Mouse (Mus musculus) frontal cortex, adult (tissue): ENCODE measurements around the gene Gm21988.
A peak's percentile ranks its signal among the peaks of the same experiment; 100 is the strongest.

ENCODE experiments used
- ATAC-seq: cut with Nextera tagmentation; 2 replicates; pipeline ENCODE4 v1.9.2; 2017; ENCODE audit warnings: mild to moderate bottlenecking, moderate library complexity, mixed read lengths; ENCODE audit not compliant: low TSS enrichment

Gene Gm21988

DNA sequence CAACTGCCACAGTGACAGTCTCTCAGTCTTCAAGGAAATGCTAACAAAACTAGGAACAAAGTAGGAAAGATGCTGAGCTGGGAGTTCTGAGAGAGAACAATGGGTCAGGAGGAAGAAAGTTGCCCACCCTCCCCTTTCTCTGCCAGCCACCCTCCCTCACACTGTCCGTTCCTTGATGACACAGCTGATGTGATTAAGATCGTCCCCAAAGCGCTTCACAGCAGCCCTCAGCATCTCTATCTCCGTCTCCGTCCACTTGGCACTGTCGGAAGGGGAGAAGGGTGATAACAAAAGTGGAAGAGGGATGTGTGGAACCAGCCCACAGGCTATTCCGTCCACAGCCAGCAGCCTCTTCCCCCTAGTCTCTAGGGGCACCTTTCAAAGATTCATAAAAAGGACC, 2.9 kb downstream of the Gm21988 start:
- ATAC-seq, result no peak

DNA sequence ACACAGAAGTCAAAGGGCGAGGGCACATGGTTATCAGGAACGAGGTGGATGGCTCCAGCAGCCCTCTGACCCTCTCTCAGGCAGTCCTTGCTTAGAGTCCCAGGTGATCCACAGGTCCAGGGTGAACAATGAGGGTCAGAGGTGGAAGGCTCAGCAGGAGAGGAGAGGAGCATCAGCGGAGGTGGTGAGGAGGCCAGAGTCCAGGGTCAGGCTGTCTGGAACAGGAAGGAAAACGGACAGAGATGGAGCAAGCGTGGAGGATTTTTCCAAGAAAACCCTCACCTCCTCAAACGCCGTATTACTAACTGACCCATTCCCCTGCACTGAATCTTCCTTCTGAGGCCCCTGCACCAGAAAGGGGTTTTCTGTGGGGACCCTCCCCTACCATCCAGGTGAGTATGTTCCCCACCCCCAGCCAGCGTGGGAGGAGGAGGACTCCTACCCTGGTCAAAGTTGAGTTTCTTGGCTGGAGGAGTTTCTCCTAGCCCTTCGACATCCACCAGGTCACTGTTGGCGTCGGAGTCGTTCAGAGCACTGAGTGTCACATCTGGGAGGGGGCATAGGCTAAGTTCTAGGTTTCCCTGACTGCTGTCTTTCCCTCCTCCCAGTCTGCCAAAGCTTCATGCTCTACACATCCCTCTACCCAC, 4.3 kb downstream of the Gm21988 start:
- no peak for ATAC-seq

DNA sequence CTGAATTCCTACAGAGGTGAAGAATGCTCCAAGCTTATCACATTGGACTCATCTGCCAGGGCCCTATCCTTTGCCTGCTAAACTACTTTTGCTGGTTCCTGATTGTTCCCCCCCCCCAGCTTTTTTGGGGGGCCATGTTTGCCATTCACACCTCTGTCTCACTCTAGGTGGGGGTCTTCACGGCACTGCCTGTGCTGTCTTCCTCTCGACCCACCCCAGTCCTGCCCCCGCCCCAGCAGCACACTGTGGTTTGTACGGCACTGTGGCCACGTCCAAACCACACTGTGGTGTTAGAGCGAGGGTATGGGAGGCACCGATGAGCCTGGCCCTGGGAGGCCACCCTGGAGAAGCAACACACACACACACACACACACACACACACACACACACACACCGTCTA, 5.1 kb downstream of the Gm21988 start:
- ATAC-seq, result no peak

DNA sequence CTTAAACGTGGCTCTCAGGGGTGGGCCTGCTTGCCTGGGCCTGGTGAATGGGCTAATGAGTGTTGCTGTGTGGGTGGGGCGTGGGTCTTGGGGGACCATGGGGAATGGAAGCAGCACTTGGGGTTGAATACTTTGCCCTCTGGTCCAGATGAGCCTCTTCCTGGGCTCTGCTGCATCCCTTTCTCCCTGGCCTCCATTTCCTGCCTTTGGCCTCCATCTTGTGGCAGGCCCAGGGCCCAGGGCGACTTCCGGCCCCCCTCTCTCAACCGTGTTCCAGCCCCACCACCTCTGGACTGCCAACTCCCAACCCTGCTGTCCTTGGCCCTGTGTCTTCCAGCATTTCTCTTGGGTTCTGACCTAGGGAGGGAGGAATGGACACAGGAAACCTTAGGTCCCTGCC, 5.6 kb downstream of the Gm21988 start:
- ATAC-seq, result no peak

DNA sequence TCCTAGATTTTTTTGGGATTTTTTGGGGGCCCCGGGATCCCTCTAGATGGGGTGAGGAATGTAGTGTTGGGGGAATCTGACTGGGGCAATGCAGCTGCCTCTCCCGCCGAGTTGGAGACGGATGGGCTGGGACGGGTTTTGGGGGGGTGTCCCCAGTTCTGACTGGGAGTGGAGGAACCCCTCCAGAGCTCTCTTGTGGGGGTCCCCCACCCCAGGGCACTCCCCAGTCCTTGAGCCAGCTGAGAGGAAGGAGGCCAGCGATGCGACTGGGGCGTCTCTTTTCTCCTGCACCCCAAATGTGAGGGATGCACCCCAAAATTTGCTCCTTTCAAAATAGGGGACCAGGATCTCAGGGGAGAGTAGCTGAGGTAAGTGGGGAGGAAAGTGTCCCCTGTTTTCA, 6.6 kb downstream of the Gm21988 start:
- no peak for ATAC-seq

DNA sequence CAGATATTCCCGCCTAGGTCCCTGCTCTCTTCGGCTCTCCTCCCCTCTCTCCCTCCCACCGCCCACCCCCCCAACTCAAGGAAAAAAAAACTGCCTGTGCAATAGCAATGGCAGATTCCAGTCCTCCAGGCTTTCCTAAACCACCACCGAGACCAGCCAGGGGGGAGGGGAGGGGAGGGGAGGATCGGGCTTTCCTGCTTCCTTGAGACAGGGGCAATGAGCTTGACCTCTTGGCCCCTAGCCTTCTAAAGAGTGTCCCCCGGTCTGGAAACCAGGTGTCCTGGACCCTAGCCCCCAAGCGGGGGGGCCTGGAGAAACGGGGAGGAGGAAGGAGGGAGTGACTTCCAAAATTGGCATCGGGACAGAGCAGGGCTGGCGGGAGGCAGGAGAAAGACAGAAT, 7.1 kb downstream of the Gm21988 start:
- ATAC-seq, result no peak

DNA sequence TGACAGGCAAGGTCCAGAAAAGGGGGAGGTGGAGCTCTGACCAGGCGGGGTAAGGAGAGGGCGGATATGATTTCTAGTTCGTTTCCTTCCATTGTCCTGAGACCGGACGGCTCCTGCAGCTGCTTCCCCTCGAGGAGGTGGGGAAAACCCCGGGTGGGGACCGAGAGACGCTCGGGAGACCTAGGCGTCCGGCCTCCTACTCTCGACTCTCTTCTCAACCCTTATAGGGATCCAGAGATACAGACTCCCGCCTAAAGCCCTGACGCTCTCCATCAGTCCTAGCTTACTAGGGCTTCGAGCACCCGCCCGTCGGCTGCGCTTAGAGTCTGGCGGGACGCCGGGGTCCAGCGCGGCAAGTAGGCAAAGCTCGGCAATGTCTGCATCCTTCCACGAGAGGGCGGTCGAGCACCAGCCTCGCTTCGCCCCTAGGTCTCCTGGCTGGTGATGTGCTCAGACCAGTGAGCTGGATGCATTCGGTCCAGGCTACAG, 9.3 kb downstream of the Gm21988 start:
- ATAC-seq, result peak; percentile 45; the same call in 1 of the 2 replicates

DNA sequence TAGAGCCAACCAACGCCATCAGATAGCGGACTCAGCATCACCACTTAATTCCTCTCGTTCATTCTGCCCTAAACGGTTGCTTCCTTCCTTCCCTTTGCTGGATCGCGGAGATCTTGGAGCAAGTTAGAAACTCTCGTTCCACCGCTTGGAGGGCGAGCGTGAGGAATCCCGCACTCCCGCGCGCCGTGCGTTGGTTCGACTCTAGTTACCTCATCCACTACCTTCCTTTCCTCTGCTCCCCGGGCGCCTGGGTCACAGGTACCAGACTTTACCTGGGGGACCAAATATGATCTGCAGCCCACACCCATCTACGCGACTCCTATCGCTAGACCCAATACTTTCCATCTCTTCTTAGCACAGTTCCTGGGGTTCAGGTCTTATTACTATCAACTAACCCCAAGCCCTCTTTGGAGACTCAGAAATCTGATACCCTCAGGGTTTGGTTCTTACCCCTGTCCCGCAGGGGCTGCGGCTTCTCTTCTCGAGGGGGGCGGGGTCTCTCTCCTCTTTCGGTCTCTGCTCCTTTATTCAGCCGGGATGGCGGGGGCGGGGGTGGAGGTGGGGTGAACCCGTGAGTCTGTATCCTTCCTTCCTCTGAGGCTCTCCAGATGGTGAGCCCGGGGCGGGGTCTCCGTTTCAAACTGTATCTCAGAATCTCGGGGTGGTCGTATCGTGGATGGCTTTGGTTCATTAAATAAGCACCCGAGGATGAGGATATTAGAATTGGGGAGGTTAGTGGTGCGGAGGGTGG, 10.2 kb downstream of the Gm21988 start, which contains the start of gene Bcl6b:
TSS of gene Bcl6b (minus strand) at position 539 of the 751 bp plus-strand sequence.
- no peak for ATAC-seq

DNA sequence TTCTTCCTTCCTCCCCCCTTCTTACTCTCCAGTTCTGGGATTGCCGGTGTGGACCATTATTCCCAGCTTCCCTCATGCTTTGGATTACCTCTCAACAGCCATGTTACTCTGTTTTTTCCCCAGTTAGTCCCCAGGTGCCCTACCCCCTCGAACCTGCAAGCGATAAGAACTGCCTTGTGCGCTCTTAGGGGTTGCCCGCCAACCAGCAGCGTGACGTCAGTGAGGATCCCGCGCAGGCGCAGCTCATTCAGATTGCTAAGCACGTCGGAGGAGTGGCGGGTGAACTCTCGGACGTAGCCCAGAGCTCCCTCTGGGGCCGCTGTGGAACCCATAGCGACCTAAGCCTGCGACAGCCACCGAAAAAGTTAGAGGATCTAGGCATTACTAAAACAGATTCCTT, 10.8 kb downstream of the Gm21988 start:
- ATAC-seq, result no peak

DNA sequence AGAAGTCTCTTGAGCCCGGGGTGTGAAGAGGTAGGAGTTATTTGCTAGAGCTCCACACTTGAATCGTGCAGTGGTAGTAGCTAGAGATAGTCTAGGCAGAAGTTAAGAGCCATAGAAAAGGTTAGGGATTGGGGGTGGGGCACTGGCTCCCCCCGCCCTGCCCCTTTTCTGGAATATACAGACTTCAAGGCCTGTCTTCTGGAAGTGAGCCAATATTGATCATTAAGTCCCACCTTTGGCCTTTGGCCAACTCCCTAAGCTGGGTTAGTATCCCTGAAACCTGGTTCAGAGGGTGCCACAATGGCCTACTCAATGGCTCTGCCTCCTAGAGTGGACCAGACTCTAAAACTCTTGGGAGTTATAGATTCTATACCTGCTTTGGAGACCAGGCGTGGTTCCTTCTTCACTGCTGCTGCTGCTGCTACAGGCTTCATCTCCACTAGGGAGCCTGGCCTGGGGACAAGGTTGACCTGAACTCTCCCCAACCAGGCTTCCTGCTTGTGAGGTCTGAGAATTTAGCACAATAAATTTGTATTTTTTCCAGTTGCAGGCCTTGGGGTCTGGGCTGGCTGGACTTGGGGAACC, 11.9 kb downstream of the Gm21988 start:
- ATAC-seq, result 0 out of 2 replicates have a peak, but pooled peaks have one; percentile 36

DNA sequence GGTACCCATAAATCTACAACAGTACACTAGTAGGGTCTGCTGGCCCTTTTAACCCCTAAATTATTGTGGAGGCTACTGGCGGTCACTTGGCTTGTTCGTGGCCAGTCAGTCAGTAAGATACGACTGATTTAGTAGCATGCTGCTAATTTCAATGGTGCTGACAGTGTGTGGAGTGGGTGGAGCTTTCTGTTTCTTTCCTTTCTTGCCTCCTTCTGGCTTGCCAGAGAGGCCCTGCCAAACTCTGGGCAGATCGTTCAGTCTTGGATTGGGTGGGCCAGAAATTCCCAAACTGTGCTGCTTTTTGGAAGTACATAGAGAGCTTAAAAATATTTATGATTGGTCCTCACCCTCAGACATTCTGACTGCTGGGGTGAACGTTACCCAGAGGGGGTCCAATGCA, 12.5 kb downstream of the Gm21988 start:
- peak; percentile 75 for ATAC-seq

DNA sequence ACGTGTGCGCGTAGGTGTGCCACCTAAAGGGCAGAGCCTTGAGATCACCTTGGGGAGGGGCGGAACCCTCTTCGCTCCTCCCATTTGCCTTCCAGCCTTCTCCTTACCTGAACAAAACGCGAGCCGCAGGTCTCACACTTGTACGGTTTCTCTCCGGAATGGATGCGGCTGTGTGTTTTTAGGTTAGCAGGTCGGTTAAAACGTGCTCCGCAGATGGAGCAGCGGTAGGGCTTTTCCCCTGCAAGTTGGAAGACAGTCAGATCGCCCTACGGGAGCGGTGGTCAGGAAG, 13.1 kb downstream of the Gm21988 start:
- ATAC-seq, result no peak

DNA sequence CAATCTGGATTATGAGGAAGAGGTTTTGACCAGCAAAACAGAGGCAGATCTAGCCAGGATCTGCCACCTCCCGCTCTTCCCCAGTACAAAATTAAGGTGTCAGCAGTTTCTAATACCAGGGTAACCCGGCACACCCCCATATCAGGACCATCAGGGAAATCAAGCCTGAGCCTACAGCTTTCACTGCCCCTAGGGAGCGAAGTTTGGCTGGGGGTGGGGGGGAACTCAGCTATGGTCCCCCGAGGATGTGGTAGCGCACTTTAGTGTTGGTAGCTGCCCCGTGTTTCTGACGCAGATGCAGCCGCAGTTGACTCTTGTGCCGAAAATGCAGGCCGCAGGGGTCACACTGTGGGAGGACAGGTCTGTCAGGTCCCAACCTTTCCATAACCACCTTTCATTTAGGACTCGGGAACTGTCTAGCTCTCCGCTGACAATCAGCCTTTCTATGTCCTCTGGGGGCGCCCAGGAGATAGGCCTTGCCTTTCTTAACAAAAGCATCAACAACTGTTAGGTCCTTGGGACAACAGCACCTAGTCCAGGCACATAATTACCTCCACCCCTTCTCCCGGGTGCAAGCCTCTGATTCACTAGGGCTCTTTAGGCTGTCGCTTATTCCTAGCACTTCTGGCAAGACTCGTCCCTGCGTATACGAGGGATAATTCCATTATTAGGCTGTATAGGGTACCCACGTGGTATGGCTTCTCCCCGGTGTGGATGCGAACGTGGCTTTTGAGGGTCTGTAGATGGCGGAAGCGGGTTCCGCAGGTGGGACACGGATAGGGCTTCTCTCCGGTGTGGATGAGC, 13.6 kb downstream of the Gm21988 start:
- ATAC-seq, result no peak

DNA sequence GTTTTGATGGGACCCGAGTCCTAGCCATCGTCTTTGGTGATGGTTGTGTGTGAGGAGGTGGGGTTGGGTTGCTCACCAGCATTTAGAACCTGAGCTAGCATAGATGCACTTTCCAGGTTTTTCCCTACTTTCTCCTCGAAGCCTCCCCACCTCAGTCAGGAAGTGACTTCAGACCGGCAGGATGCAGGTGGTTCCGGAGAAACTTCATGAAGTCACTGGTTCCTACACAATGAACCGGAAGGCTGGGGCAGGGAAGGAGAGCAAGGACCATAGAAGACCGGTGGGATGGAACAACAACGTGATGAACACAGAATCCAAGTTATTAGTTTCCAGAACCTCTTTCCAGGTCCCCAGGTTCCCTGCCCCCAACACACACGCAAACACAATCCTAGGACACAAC, 15.9 kb downstream of the Gm21988 start:
- ATAC-seq, result no peak

DNA sequence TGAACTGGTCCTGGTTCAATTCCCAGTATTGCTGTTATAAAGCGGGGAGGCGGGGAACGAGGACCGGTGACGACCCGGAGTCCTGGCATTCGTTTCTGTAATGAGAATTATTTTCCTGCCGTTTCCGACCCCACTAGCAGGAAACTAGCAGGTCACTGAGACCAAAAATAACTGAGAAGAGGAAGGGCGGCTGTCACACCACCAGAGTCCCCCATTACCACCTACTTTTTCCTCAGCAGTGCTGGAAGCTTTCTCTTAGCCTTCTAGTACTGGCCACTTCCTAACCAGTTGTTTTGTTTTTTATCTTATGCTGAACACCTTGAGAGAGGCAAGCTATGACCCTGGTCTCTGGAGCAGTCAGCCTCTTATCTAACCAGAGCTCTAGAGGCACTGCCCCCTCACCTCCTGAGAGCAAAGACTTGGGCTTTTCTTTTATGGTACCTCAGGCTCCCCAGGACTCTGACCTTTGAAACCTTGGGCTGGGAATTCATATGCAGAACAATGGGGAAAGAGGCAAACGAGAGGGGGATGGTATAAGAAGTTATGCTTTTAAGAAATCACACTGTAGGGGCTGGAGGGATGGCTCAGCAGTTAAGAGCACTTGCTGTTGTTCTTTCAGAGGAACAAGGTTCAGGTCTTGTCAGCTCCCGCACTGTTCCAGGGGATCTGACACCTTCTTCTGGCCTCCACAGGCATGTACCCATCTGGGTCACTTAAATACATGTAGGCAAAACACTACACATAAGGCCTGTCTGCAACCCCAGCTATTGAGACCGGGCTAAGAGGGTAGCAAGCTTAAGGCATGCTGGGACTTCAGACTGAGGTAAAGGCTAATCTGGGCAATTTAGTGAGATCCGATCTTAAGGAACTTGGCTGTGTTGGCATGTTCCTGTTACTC, 17.8 kb downstream of the Gm21988 start:
- ATAC-seq, result no peak

DNA sequence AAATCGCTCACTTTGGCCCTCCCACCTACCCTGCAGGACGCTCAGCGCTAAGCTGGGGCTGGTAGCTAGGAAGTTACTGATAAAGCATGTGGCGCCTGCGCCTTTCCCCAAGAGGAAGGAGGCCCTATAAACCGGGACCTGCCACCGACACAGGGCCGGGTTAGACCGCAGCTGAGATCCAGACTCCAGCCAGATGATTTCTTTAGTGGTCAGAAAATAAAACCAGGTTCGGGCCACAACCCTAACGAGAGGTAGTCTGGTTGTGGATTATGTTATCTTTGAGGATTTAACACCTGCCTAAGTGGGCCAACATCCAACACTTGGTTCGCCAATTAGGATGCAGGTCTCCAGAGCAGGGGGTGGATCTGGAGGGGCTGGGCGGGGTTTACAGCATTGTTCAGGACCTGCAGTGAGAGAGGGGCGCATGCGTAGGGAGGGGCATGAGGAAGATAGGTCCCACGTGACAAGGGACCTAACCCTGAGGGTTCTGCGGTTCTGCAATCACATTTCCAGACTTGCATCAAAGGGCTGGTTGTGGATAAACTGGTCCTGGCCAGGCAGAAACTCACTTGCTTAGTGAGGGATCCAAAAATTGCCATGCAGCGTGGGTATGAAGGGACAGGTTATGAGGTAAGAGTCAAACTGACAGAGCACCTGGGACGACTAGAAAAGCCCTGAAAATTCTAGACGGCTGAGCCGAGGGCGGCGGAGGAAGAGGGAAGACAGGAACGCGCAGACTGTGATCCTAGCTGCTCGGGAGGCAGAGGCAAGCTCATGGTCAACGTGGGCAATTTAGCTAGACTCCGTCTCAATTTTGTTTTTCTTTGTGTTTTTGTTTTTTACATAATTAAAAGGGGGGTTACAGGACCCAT, 18.7 kb downstream of the Gm21988 start, which contains the start of gene Slc16a13:
TSS of gene Slc16a13 (minus strand) at position 334 of the 872 bp plus-strand sequence.
- peak; percentile 84 for ATAC-seq

DNA sequence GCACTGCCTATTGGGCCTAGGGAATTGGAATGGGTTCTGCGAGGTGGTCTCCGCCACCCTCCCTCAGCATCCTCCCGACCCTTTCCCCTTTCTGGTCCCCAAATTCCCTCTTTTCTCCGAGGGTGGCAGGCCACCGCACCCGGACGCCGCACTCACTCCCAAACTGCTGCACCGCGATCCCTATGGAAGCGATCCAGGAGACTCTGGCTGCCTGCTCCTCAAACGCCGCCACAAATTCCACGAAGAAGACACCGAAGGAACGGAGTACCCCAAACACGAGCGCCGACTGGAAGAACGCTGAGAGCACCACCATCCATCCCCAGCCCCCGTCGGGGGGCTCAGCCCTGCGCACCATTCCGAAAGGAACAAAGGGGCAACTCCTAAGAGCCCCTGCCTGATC, 19.3 kb downstream of the Gm21988 start:
- ATAC-seq, result peak; percentile 20; the same call in 1 of the 2 replicates

DNA sequence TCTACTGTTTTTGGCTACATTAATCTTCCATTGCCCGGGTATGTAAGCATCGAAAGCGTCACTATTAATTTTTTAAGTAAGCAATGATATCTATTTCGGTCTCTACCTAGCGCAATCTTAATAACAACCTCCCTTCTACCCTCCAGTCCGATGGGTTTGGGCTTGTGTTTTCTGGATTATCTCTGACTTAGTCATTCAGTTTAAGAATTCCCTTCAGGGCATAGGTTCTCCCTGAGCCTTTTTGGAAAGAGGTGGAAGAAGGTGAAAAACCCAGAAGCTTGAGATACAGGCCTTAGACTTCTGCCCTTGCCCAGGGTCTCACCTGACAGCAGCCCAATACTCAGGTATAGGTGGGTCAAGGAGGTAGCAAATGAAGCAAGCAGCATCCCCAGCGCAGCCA, 19.8 kb downstream of the Gm21988 start:
- no peak for ATAC-seq

DNA sequence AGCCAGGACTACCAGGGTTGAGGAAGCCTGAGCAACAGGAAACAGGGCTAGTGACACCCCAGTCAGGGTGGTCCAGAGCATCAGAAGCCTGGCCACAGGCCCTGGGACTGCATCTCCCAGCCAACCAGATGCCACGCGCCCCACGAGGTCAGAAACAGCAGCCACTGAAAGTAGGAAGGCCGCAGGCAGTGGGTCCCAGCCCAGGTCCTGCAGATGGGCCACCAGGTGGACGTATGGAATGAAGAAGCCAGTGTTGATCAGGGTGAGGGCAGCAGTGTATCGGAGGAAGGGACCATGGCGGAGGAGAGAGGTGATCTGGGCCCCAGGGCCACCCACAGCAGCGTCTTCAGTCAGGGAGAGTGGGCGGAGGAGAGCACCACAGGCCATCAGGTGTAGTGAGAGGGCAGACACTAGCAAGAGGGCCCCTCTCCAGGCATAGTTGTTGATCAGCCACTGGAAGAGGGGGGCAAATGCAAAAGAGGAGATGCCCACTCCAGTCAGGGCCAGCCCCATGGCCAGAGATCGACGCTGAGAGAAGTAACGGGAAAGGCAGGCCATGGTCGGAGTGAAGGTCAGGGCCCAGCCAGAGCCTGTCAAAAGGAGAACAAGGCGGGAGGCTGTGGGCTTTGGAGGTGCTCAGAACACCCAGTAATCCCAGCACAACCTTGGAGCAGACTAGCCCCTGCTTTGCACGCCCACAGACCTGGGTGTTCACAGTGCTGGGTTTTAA, 20.7 kb downstream of the Gm21988 start:
- no peak for ATAC-seq
